Mouse (Mus musculus): Measurements from ENCODE around the gene Rprd1b.

Gene Rprd1b

DNA sequence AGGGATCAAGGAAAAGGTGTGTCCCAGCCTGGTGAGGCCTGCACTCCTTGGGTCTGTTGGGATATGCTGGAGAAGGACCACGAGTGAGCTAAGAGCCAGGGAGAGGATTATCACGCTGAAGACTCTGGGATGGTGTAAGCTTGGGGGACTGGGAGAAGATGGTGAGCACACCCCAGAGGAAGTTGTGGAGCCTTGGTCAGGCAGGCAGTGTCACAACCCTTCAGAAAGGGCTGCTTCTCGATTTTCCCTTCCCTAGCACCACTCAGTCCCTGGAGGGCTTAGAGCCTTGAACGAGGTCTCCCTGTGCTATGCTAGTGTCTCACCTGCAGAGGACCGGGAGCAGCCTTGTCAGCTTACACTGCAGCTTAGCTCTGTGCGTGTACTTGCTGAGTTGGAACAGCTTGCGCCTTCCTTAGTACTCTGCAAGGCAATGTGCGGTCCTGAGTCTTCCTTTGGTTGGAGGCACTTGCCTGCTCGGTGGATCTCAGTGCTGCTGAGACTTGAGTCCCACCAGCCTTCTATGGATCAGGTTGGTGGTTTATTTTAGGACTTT, 51.6 kb downstream of the Rprd1b start:
- DNase-seq (ENCODE audit: low read depth in 1 of 2, low spot score in 2 of 2), result no peak

DNA sequence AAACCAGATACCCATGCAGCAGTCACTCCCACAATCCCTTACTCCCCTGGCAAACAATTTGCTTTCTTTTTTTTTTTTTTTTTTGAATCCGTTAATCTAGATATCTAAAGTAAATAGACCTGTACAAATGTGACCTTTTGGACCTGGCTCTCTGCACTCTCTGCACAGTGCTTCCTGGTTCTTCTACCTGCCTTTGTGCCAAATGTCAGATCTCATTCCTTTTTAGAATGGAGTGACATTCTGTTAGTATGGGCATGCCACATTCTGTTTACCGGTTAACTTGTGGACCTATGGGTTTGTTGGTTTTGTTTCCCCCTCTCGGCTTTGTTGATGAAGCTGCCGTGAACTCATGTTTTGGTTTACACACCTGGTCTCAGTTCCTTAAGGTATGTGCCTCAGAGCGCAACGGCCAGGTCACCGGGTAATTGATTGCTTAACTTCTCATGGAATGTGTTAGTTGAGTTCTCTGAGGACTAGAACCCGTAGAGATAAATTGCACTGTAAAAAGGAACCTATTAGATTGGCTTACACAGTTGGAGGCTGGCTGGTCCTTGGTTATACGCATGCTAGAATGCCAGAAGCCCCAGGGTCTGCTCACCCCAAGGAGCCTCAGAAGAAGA, 52.4 kb downstream of the Rprd1b start:
- no peak for DNase-seq (ENCODE audit: low read depth in 1 of 2, low spot score in 2 of 2)

DNA sequence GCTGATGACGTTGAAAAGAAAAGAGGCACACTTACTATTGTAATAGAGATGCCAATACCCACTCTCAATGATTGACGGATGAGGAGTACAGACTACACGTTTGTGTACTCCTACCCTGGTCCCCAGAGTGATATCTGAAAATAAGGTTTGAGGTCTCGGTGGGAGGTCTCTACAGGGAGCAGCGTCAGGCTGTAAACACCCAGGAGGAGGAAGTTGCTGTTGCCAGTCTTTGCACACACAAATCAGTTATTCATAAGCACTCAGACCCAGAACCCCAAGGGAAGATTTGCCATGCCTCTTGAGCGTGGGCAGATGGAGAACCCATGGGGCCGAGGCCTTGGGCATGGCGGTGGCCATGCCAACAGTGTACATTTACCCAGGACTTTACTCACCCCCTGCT, 56.2 kb downstream of the Rprd1b start:
- DNase-seq (ENCODE audit: low read depth in 1 of 2, low spot score in 2 of 2), result no peak

DNA sequence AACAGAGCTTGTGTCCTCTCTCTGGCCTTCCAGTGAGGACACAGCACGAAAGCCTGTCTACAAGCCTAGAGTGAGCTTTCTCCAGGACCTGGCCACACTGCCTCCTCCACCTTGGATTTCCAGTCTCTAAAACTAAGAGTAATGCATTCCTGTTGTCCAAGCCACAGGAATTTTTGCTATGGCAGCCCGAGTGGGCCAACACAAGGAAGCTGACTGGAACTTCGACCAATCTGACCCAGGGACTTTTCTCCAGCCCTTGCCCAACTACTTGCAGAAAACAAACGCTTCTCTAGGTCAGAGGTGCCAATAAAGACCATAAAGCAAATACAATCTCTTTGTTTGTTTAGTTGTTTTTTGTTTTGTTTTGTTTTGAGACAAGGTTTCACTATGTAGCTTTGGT, 61.8 kb downstream of the Rprd1b start:
- DNase-seq (ENCODE audit: low read depth in 1 of 2, low spot score in 2 of 2), result no peak

DNA sequence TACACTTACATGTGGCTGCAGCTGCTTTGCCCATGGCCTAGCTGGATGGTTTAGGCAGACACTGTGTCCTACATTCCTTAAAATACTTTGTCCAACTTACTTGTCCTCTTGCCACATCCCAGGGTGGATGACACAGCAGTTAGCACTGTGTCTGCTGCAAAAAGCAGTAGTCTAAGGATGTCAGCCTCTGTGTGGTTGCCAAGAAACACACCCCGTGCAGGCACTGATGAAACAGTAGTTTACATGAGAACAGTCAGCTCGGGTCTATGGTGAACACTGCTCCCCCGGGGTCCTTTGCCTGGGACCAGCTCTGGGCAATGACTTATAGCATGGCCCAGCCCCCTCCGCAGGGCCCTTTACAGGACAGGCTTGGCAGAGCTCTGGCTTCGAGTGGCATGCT, 65.0 kb downstream of the Rprd1b start:
- no peak for DNase-seq (ENCODE audit: low read depth in 1 of 2, low spot score in 2 of 2)

DNA sequence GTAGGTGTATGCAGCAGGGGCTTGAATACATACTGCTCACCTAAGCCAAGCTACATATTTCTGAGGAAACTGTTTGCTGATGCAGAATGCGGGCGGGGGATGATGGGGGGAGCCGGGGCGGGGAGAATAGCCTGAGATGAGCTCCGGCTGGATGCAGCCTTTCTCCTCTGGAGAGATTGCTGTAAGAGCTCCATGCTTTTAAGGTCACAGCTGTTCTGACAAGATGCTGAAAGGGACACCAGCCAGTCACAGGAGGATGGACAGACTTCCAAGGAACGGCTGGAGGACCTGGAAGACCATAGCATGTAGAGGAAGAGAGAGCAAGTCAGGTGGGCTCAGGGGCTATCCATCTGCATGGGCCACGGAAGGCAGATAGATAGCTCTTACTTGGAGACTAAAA, 66.0 kb downstream of the Rprd1b start:
- no peak for DNase-seq (ENCODE audit: low read depth in 1 of 2, low spot score in 2 of 2)

DNA sequence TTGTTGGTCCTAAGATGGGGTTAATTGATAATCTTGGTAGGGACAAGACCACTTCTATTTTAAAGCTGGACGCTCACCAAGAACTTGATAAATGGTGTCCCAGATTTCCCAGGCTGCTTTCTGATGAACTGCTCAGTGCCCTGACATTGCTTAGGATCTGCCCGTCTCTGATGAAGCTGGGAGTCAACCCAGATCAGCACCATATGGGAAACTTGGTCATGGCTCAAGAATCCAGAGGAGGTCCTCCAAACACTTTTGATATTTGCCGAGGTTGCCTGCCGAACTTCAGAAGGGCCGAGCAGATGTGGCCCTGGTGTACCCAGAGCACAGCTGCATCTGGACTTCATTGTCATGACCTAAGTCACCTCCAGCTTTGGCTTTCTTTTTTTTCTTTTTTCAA, 66.5 kb downstream of the Rprd1b start:
- no peak for DNase-seq (ENCODE audit: low read depth in 1 of 2, low spot score in 2 of 2)

DNA sequence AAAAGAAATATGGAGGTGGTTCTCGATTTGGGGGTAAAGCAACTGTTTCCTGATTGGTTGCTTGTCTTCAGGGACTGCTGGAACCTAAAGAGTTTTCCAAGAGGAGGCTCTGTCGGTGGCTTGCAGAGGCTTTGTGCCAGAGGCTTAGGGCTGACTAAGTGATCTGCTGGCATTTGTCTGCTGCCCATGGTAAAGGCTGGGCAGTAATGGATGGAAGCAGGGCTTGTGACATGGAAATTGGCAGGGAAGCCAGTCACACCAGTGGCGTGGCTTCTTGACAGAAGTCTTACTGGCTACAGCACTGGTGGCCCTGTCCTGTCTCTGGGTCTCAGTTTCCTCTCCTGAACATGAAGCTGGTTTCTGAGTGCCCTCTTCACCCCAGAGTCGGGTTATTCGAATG, 68.8 kb downstream of the Rprd1b start:
- DNase-seq (ENCODE audit: low read depth in 1 of 2, low spot score in 2 of 2), result no peak

DNA sequence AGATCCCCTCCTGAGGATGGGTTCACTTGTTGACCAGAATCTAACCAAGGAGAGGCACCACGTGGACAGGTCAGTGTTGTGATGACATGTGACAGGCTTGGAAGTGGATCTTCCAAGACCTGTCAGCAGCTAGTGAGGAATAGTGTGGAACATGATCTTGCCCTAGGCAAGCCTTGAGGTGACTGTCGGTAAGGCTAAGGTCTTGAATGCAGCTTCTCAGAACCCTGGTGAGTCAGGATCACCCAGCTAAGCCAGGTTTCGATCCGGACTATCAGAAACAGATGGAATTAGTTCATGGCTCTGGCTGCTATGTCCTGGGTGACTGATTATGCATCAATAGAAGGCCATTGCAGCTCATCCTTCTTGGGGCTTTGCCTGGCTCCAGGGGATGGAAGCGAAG, 70.4 kb downstream of the Rprd1b start:
- DNase-seq (ENCODE audit: low read depth in 1 of 2, low spot score in 2 of 2), result no peak

DNA sequence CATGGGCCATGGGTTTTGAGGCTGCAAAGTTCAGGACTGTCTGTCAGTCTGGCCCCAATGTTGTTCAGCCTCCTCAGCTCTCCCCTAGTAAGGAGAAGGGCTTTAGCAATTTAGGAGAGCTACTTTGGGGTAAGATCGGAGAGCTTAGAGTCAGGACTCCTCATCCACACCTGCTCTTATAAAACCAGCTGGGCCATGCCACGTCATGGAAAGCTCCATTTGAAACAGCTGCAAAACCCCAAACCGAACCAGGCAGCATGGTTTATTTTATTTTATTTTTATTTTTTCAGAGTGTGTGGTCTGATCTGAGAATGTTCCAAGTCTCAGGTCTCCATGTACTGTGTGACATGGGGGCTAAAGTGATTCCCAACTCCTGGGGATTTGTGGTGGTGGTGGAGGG, 71.2 kb downstream of the Rprd1b start:
- DNase-seq (ENCODE audit: low read depth in 1 of 2, low spot score in 2 of 2), result no peak

DNA sequence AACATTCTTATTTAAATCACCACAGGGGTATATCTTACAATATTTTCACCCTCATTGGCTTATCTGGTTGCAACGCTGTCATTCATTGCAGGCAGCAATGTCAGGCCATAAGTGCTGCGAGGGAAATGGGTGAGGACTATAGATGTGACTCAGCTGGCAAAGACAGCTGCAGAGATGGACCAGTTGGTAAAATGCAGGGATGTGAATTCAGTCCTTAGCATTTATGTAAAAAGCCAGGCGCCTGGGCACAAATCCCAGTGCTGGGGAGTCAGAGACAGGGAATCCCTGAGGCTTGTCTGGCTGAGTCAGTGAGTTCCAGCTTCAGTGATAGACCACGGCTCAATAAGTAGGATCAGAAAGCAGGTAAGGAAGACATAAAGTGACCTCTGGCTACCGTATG, 73.5 kb downstream of the Rprd1b start:
- DNase-seq (ENCODE audit: low read depth in 1 of 2, low spot score in 2 of 2), result no peak

DNA sequence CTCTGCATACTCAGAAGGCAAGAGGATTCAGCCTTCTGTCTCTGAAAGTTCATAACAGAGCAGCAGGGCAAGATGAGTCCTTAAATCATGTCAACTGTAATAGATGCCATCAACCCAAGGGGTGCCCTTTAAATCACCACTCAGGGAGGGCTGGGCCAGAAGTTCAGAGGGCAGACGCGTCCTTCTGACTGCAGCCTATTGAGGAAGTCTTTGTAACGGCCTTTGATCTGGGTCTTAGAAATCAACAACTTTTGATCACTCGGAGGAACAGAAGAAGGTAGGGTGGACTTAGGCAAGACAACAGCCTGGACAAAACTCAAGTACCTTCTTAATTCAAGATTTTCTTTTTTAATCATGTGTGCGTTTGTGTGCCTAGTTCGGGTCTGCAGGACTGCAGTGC, 76.7 kb downstream of the Rprd1b start:
- DNase-seq (ENCODE audit: low read depth in 1 of 2, low spot score in 2 of 2), result no peak

DNA sequence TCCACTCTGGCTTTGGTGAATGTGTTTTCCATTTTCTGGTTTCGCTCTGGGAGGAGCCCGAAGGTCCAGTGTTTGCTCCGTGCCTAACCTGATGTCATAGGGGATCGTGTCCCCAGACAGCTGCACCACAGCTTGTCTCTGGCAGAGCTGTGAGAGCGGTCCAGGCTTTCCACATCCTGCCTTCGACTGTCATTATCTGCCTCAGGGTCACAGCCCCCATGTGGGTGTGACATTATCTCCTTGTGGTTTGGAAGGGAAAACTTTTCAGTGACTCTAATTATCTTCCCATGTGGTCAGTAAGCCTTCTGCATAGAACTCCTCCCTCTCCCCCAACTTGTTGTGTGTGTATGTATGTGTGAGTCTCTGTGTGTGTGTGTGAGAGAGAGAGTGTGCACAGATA, 77.3 kb downstream of the Rprd1b start:
- DNase-seq (ENCODE audit: low read depth in 1 of 2, low spot score in 2 of 2), result no peak

DNA sequence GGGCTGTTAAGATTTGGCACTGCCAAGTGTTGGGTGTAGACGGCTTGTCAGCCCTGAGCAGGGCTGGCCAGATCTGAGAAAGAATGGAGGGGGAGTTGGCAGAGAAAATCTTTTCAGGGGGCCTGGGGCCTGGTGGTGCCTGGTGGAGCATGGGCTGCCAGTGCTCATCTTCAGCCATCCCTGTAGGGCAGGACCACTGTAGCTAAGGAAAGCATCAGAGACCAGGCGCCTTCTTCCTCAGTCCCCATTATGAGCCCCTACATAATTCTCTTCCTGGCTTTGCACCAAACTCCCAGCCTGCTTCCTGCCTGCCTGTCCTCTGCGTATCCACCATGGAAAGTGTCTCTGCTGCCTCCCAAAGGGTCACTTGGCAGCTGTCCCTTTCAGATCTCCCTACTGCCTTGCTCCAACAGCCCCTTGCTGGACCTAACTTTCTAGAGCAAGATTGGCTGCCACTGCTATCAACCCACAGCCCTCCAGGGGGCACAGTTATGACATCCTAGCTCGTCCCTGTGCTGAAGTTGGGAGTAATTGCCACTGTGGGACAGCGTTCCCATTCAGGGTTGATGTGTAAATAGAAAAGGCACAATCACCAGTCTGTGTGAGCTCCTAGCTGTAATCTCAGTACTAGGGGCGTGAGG, 78.8 kb downstream of the Rprd1b start:
- DNase-seq (ENCODE audit: low read depth in 1 of 2, low spot score in 2 of 2), result no peak

DNA sequence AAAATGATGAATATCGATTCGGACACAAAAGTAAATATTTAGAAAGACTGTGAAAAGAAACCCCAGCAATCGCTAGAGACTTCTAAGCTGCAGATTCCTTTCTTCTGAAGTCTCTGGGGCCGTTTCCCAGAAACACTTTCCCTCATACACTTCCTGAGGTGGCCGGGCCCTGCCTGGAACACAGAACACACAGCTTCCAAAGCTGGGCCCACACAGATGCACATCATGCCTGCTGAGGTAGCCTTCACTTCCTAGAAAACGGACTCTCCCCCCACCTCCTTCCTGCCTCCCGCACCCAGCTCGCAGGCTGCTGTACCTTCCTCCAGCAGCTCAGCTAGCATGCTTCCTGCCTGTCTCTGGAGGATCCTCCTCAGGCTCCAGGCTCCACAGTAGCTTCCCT, 81.2 kb downstream of the Rprd1b start:
- no peak for DNase-seq (ENCODE audit: low read depth in 1 of 2, low spot score in 2 of 2)

DNA sequence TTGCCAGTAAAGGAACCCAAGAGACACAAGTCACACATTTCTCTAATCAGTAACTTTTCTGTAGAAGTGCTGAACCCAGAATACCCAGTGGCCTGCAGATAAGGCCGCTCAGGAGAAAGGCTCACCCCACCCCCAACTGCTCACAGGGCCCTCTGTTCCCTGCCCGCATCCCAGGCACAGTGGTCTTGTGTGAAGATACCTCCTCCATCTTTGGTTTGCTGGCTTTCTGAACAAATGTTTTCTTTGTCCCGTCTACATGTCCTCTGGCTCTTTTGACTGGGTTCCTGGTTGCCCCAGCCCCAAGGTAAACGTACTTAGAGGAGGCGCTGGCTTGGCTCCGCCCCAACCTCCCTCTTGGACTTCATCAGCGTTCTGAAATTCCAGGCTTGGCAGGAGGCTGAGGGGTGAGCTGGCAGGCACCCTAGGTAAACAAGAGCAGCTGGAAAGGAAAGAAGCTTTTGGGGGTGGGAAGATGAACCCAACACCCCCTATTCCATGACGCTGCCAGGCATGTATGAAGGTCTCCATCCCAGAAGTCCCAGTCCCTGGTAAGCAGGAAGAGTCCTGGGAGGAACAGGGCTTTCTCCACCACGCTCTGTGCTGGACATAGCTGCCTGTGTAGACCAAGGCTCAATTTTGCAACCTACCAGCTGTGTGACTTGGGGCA, 85.4 kb downstream of the Rprd1b start:
- DNase-seq (ENCODE audit: low read depth in 1 of 2, low spot score in 2 of 2), result no peak

DNA sequence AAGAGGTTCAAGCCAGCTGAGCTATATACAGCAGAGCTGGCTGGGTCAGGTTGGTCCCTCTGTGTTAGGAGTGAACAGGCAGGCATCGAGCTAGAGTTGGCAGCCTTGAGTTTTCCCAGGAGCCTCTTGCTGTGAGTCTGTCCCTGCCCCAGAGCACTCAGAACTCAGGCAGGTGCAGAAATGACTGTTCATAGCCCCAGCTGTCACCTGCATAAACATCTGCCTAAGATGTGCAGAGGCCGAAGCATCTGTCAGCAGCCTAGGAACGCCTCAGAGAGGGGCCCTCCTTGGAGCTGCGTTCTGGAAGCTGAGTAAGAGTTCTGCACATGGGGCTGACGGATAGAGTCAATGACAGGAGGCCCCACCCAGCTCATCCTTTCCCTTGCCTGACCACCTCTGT, 86.6 kb downstream of the Rprd1b start:
- no peak for DNase-seq (ENCODE audit: low read depth in 1 of 2, low spot score in 2 of 2)

DNA sequence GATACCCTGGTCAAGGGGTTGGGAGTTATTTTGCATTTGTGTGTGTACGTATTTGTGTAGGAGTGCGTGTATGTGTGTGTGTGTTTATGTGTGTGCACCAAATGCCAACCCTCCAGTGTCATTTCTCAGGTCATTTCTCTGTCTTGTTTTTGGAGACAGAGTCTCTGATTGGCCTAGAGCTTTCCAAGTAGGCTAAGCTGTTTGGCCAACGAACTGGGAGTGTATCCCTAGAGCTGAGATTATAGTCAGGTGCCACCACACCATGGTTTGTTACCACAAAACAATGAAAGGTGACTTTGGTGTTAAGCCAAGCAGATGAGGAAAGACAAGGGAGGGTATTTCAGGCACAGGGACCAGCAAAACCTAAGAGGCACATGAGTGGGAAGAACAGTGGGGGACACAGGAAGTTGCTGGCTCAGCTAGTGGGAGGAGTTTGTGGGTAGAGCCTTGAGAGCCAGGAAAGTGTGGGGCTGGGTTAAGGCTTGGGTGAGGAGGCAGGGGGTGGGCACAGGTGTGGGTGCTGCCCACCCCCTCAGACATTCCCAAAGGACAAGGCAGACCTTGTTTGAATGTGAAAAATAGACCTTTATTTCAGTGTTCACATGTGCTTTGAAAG, 87.6 kb downstream of the Rprd1b start:
- DNase-seq (ENCODE audit: low read depth in 1 of 2, low spot score in 2 of 2), result no peak

DNA sequence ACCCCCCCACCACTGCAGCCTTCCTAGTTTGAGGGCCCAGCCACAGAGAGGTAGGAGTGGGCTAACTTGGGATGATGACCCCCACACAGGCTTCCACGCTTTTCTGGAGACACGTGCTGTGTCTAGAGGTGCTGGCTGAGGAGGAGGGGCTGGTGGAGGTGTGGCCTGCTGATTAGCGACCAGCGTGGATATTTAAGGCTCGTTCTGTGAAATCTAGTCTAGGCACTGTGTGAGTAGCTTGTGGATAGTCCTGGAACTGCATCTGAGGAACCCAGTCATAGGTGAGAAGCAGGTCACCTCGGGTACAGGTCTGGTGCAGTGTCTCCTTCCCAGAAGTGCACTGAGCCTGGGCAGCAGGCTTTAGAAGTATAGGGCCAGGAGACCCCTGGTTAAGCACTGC, 88.4 kb downstream of the Rprd1b start:
- no peak for DNase-seq (ENCODE audit: low read depth in 1 of 2, low spot score in 2 of 2)

DNA sequence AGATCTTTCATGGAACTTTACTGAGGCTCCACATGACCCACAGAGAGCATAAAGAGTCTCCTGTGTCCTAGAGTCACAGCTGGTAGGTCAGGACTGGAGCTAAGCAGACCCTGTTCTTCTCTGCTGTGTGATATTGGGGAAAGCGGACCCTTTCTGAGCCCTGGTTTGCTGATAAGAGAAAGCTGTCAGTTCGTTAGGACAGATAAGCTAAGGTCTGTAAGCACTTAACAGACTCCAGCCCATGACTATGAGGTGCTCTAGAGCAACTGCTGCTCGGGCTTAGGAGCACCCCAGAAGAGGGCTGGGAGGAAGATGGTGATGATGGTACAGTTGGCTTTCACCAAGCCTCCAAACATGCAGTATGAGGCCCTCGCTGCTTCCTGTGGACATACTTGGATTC, 90.8 kb downstream of the Rprd1b start:
- DNase-seq (ENCODE audit: low read depth in 1 of 2, low spot score in 2 of 2), result no peak

DNA sequence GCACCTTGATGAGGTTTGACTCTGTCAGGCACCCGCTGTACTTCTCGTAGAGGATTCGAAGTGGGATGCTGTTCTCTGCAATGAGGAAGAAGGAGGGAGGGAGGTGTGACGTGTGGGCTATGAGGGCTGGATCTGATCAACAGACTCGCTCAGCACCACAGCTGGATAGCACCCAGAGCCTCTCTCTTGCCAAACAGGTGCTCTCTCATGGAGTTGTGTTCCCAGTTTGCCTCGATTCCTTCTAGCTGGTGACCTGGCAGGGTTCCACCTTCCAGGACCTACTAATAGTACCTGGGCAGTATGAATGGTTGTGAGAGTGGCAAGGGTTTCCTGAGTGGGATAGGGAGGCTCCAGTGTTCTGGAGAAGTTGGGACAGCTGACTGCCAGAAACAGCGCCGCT, 91.9 kb downstream of the Rprd1b start:
- DNase-seq (ENCODE audit: low read depth in 1 of 2, low spot score in 2 of 2), result no peak

DNA sequence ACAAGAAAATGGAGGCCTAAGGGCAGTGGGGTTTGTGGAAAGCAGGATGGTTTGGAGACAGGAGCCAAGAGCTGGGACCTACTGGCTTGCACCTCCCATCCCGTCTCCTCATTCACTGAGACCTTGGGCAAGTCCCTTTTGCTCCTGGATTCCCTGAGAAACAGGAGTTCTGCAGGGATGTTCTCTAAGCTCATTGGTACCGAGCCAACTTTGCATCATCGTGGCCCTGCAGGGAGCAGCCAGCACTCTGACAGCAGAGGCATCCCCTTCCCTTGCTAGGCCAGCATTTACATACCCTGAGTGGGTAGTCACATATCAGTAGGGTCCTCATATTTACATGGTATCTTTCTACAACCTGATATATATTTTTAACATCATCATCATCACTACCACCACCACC, 92.6 kb downstream of the Rprd1b start:
- DNase-seq (ENCODE audit: low read depth in 1 of 2, low spot score in 2 of 2), result no peak

Data from monocyte, adult 2 months (primary cell).